Mouse (Mus musculus): ENCODE measurements around the gene Trpm1.

The Trpm1 gene

DNA sequence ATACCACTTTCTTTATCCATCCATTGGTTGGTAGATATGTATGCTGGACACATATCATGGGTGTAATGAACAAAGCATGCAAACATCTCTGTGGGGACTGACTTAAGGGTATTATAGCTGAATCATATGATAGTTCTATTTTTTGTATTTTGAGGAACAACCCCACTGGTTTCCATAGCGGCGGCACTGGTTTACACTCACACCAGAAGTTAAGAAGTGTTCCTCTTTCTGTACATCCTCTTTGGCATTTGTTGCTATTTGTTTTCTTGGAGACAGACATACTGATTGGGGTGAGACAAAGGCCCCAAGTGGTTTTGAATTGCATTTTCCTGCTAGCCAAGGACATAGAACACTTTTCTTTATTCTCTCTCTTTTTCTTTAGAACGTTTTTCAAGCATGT lies 125.9 kb downstream of the Trpm1 start:
- in situ Hi-C loops (cut with MboI, MseI) = no loop called here

DNA sequence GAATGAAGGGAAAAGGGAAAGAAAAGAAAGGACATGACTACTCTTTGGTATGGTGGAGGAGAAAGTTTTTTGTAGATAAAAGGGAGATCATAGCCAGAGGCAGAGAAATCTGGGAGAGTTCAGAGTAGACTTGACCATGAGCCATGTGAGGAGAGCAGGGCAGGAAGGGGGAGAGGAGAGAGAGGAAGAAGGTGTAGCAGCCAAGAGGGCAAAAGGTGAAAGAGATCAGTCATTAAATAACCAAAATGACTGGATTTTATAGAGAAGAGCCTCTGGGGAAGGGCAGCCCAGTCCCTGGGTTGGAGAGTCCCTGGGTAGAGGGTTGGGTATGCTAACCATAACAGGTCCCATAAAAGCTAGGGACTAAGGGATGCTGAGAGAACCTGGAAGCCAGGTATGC lies 132.9 kb downstream of the Trpm1 start:
- in situ Hi-C loops (cut with MboI, MseI) = no loop called here

DNA sequence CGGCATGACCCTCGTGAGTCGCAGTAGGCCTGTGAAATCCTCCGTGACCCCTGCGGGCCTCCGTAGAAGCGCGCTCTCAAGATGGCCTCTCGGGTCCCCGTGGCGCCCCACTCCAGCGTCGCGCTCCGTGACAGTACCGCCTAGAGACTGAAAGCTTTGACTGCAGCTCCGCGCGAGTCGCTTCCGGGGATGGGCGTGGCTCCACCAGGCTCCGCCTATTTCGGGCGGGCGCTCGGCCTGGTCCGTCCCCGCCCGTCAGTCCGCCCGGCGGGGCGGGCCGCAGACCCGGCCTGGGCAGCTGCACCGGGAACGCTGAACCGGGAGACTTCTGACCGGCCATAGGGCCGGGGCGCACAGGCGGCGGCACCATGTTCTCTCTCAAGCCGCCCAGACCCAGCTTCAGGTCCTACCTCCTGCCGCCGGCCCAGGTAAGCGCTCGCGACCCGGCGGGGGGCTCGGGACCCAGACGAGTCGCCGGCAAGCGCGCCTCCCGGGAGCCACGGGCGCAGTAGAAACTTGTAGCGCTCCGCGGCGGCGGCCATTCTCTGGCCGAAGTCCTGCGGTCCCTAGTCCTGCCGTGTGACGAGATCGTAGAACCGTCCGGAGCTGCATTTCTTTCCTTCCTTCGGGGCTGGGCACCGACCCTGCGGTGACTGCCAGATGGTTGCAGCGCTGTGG lies 133.9 kb downstream of the Trpm1 start, which contains the start of gene Mtmr10:
Gene Mtmr10, plus strand, starts transcription at position 240 of the 678 bp plus-strand sequence.
- in situ Hi-C loops (cut with MboI, MseI) = no loop called here

- in situ Hi-C loops (cut with MboI, MseI) = no loop called here
These were observed 135.8 kb downstream of the Trpm1 start for GRCm38 (mm10) chr7:64289416-64289815.

- in situ Hi-C loops (cut with MboI, MseI) = no loop called here
These were observed 136.8 kb downstream of the Trpm1 start for GRCm38 (mm10) chr7:64290431-64290830.

- in situ Hi-C loops (cut with MboI, MseI) = no loop called here
These were observed 138.1 kb downstream of the Trpm1 start for GRCm38 (mm10) chr7:64291722-64292121.

GRCm38 (mm10) chr7:64296286-64297010 lies 142.8 kb downstream of the Trpm1 start:
- in situ Hi-C loops (cut with MboI, MseI) = no loop called here

DNA sequence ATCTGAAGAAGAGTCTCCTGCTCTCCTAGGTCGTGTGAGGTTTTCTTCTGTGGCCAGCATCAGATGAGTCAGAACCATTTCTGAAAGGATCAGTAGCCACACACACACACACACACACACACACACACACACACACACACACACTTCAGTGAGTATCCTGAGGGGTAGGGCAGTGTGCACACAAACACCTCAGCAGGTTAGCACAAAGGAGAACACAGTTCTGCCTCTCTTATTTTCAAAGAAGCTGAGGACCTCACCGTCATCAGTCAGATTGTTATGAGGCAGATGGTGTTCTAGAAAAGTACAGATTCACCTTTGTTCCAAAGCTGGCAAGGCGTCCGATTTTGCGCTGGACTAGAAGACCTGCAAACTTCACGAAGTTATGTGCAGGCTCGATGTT lies 156.6 kb downstream of the Trpm1 start:
- in situ Hi-C loops (cut with MboI, MseI) = no loop called here

DNA sequence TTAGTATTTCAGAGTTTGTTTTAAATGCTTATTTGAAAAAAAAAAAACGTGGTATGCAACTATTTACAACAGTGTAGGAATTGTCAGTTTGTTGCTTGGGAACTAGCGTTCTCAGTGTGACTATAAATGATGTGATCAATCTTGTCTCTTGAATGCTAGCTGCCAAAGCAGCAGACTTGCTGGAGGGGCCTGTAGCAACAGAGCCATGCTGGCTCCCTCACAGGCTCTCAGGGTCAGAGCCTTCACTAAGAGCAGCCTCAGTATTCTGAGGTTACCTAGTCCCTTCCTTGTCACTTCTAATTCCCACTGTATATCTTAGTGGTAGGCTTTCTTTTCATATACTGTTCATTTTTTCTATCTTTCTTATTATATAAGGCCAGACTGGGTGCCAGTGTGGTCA lies 157.1 kb downstream of the Trpm1 start:
- in situ Hi-C loops (cut with MboI, MseI) = no loop called here

GRCm38 (mm10) chr7:64312811-64313210 lies 159.2 kb downstream of the Trpm1 start:
- in situ Hi-C loops (cut with MboI, MseI) = no loop called here
